In genomic region chr1:89187441-89187840, GRCm38 (mm10) we compare ENCODE assay signal across 24 mouse cellular contexts.
"Had no signal": no experiment of that assay in that cellular context is flagged by ENCODE, and none has a peak within 500 bp of the region (broad histone marks: within the 10 kb centered on the region; RNA-seq: fewer than 3 reads in every experiment).

No protein-coding gene starts in this region.

- H3K4me3 ChIP-seq: heart, adult 2 months; heart, embryonic 13.5 days; heart, embryonic 15.5 days; hindbrain, embryonic 13.5 days; hindbrain, embryonic 15.5 days; kidney, embryonic 15.5 days; limb, embryonic 13.5 days; limb, embryonic 15.5 days; liver, embryonic 12.5 days had no signal

- H3K27ac ChIP-seq: heart, adult 2 months; heart, embryonic 13.5 days; heart, embryonic 15.5 days; hindbrain, embryonic 13.5 days; hindbrain, embryonic 15.5 days; hindbrain, postnatal 0 days; kidney, embryonic 15.5 days; kidney, postnatal 0 days; limb, embryonic 13.5 days; limb, embryonic 15.5 days; liver, embryonic 12.5 days; liver, embryonic 14.5 days had no signal

- H3K27me3 ChIP-seq: heart, embryonic 13.5 days; heart, embryonic 15.5 days; hindbrain, embryonic 13.5 days; hindbrain, embryonic 15.5 days; kidney, embryonic 15.5 days; limb, embryonic 13.5 days; limb, embryonic 15.5 days; liver, embryonic 12.5 days had no signal

- H3K36me3 ChIP-seq: heart, embryonic 13.5 days; heart, embryonic 15.5 days; hindbrain, embryonic 13.5 days; hindbrain, embryonic 15.5 days; kidney, embryonic 15.5 days; limb, embryonic 13.5 days; limb, embryonic 15.5 days; liver, embryonic 12.5 days had no signal

- H3K9me3 ChIP-seq: heart, embryonic 13.5 days; heart, embryonic 15.5 days; hindbrain, embryonic 13.5 days; hindbrain, embryonic 15.5 days; kidney, embryonic 15.5 days; limb, embryonic 13.5 days; limb, embryonic 15.5 days; liver, embryonic 12.5 days had no signal

- H3K4me2 ChIP-seq: heart, embryonic 11.5 days; heart, embryonic 13.5 days; heart, embryonic 15.5 days; hindbrain, embryonic 13.5 days; hindbrain, embryonic 15.5 days; kidney, embryonic 15.5 days; limb, embryonic 13.5 days; limb, embryonic 15.5 days; liver, embryonic 12.5 days had no signal

- H3K9ac ChIP-seq: heart, embryonic 13.5 days; heart, embryonic 15.5 days; hindbrain, embryonic 13.5 days; hindbrain, embryonic 15.5 days; kidney, embryonic 15.5 days; limb, embryonic 13.5 days; limb, embryonic 15.5 days; liver, embryonic 12.5 days; liver, embryonic 14.5 days had no signal

- ATAC-seq: hindbrain, postnatal 0 days; intestine, embryonic 16.5 days; liver, embryonic 12.5 days had no signal

- DNase-seq: gastrocnemius, postnatal 14 days; heart, adult 2 months; heart, postnatal 14 days; kidney, adult 11 months; kidney, adult 2 months; kidney, adult 9 months; kidney, postnatal 14 days; kidney, postnatal 36 days; layer of hippocampus, adult 9-11 months; layer of hippocampus, postnatal 36 days; left cerebral cortex, postnatal 4 days had no signal
